Mouse (Mus musculus) ES-Bruce4 (cell line): ENCODE data around the gene Ushbp1. TPM values are rescaled to one million over a fixed set of nuclear protein-coding genes. Genes with fewer than 3 reads are reported as not detected.
A peak's percentile ranks its signal among the peaks of the same experiment; 100 is the strongest.

Experiments
- H3K27ac ChIP-seq: 2 replicates; pipeline ENCODE4 v1.5.1; 2012; ENCODE audit warnings: low read length, inconsistent platforms; ENCODE audit not compliant: insufficient read depth
- H3K27me3 ChIP-seq: 2 replicates; pipeline ENCODE4 v1.6.1; 2012; ENCODE audit warnings: mild to moderate bottlenecking, low read length, inconsistent platforms; ENCODE audit not compliant: control insufficient read depth, poor library complexity, insufficient read depth, severe bottlenecking
- H3K36me3 ChIP-seq: 2 replicates; pipeline ENCODE4 v1.6.1; 2012; ENCODE audit warnings: inconsistent platforms, mild to moderate bottlenecking, low read length, moderate library complexity; ENCODE audit not compliant: control insufficient read depth, poor library complexity, insufficient read depth, severe bottlenecking
- H3K4me1 ChIP-seq: one replicate; pipeline ENCODE4 v1.8.1; 2011; ENCODE audit warnings: low read length; ENCODE audit not compliant: control insufficient read depth, insufficient read depth
- H3K4me3 ChIP-seq: 2 replicates; pipeline ENCODE4 v1.5.1; 2011; ENCODE audit warnings: low read depth, mild to moderate bottlenecking, low read length
- H3K9ac ChIP-seq: 2 replicates; pipeline ENCODE4 v1.6.1; 2012; ENCODE audit warnings: low read depth, mild to moderate bottlenecking, inconsistent platforms; ENCODE audit not compliant: poor library complexity, severe bottlenecking
- H3K9me3 ChIP-seq: replicated peaks from 2 replicates; pipeline ENCODE4 v1.6.1; 2012; ENCODE audit warnings: mild to moderate bottlenecking, low read length, inconsistent platforms; ENCODE audit not compliant: control insufficient read depth, poor library complexity, insufficient read depth, severe bottlenecking
- CTCF ChIP-seq: IDR thresholded peaks from one replicate; pipeline ENCODE4 v1.8.1; 2011; ENCODE audit warnings: low read depth, low read length
- EP300 ChIP-seq: IDR thresholded peaks from 2 replicates; pipeline ENCODE4 v1.6.1; 2011; ENCODE audit warnings: low read depth, low read length; ENCODE audit not compliant: insufficient read depth
- POLR2A ChIP-seq: IDR thresholded peaks from one replicate; pipeline ENCODE4 v1.8.1; 2011; ENCODE audit warnings: low read length; ENCODE audit not compliant: insufficient read depth
- polyA plus RNA-seq: library from polyadenylated mRNA; stranded (reverse); fragments of >200 nt; gene quantifications from 2 replicates; pipeline ENCODE4 v1.2.4, GENCODE M21; 2011; ENCODE audit warnings: low read depth; ENCODE audit not compliant: missing spikeins, insufficient read depth, insufficient read length

Ushbp1 gene
- polyA plus RNA-seq, 1 experiment: not detected

- TF ChIP-seq CTCF: no peak
- TF ChIP-seq POLR2A: no peak
- no peak for TF ChIP-seq EP300
- H3K4me3 ChIP-seq: peak overlapping the region; percentile 90
Measured at GRCm38 (mm10) chr8:71397701-71398100, 2.1 kb upstream of the Ushbp1 start.

GRCm38 (mm10) chr8:71396639-71397305, 1.2 kb upstream of the Ushbp1 start, which contains the start of gene Babam1:
Gene Babam1, plus strand, starts transcription at chr8:71396861.
- Histone ChIP-seq H3K36me3 (peaks cover 12% of the 10 kb centered on the region), H3K27ac (peak within 1 kb of the TSS; percentile 21; the same call in 1 of the 2 replicates), H3K9ac (peak within 1 kb of the TSS; percentile 89), H3K4me3 (peak within 1 kb of the TSS; percentile 90), H3K9me3 (no peaks in the 10 kb centered on the region), H3K27me3 (no peaks in the 10 kb centered on the region), H3K4me1 (no peaks in the 10 kb centered on the region)
- TF ChIP-seq POLR2A (no peak), EP300 (no peak), CTCF (no peak)

More at GRCm38 (mm10) chr8:71397701-71398100, 2.1 kb upstream of the Ushbp1 start:
- no peaks in the 10 kb centered on the region for H3K4me1 ChIP-seq
- H3K9me3 ChIP-seq: no peaks in the 10 kb centered on the region
- H3K27me3 ChIP-seq: no peaks in the 10 kb centered on the region
- peaks cover 12% of the 10 kb centered on the region for H3K36me3 ChIP-seq
- H3K9ac ChIP-seq: peak overlapping the region; percentile 89
- no peak overlapping the region for H3K27ac ChIP-seq

GRCm38 (mm10) chr8:71395071-71395470, 531 bp downstream of the Ushbp1 start:
- Histone ChIP-seq H3K4me3 (no peak overlapping the region), H3K27me3 (no peaks in the 10 kb centered on the region), H3K9me3 (no peaks in the 10 kb centered on the region), H3K9ac (no peak overlapping the region), H3K36me3 (peaks cover 12% of the 10 kb centered on the region), H3K27ac (no peak overlapping the region), H3K4me1 (no peaks in the 10 kb centered on the region)
- TF ChIP-seq POLR2A: no peak
- no peak for TF ChIP-seq EP300
- TF ChIP-seq CTCF: no peak

- no peaks in the 10 kb centered on the region for H3K9me3 ChIP-seq
- H3K27ac ChIP-seq: no peak overlapping the region
- H3K4me1 ChIP-seq: no peaks in the 10 kb centered on the region
- no peaks in the 10 kb centered on the region for H3K27me3 ChIP-seq
- no peak overlapping the region for H3K9ac ChIP-seq
- no peak overlapping the region for H3K4me3 ChIP-seq
- no peak for TF ChIP-seq CTCF
- no peak for TF ChIP-seq POLR2A
- no peak for TF ChIP-seq EP300
- H3K36me3 ChIP-seq: peaks cover 10% of the 10 kb centered on the region
Measured at GRCm38 (mm10) chr8:71394481-71394880, 1.1 kb downstream of the Ushbp1 start.

- Histone ChIP-seq H3K4me3 (no peak overlapping the region), H3K36me3 (no peaks in the 10 kb centered on the region), H3K27ac (no peak overlapping the region), H3K27me3 (no peaks in the 10 kb centered on the region), H3K9ac (no peak overlapping the region), H3K9me3 (no peaks in the 10 kb centered on the region), H3K4me1 (no peaks in the 10 kb centered on the region)
- TF ChIP-seq CTCF (no peak), EP300 (no peak), POLR2A (no peak)
Measured at GRCm38 (mm10) chr8:71392871-71393270, 2.7 kb downstream of the Ushbp1 start.

GRCm38 (mm10) chr8:71392391-71392790, 3.2 kb downstream of the Ushbp1 start:
- TF ChIP-seq POLR2A (no peak), CTCF (no peak), EP300 (no peak)
- Histone ChIP-seq H3K4me3 (no peak overlapping the region), H3K4me1 (no peaks in the 10 kb centered on the region), H3K27ac (no peak overlapping the region), H3K9me3 (no peaks in the 10 kb centered on the region), H3K27me3 (no peaks in the 10 kb centered on the region), H3K36me3 (no peaks in the 10 kb centered on the region), H3K9ac (no peak overlapping the region)
